Mouse (Mus musculus) gastrocnemius, postnatal 14 days (tissue): ENCODE measurements at regions not wholly inside any gene's neighbourhood (a gene's known extent, or its start where the extent isn't known, plus 50 kb on each side); places are given as distances from the start of the nearest gene placed in this dataset.
A peak's percentile ranks its signal among the peaks of the same experiment; 100 is the strongest.

Experiments
- DNase-seq: peaks from one replicate; pipeline ENCODE4 v3.0.0; 2021; ENCODE audit warnings: mixed read lengths
- intact Hi-C: fragments of 180-260 bp; cut with DNase I; formaldehyde crosslinking; loops from one replicate; pipeline ENCODE4 v1.15.1; 2025; ENCODE audit warnings: low total_unique reads

GRCm38 (mm10) chr12:77657060-77657459 is 419.1 kb downstream of the Fut8 start:
- no peak for DNase-seq
- intact Hi-C loops, result no loop called here

GRCm38 (mm10) chr12:77657878-77658277 is 420.0 kb downstream of the Fut8 start:
- DNase-seq, result no peak
- intact Hi-C loops, result no loop called here

GRCm38 (mm10) chr12:77663180-77663579 is 425.3 kb downstream of the Fut8 start:
- DNase-seq, result no peak
- intact Hi-C loops, result no loop called here

- no peak for DNase-seq
- intact Hi-C loops, result no loop called here
Observed at GRCm38 (mm10) chr12:77663665-77664374, 425.9 kb downstream of the Fut8 start.

GRCm38 (mm10) chr12:77666411-77666810 is 428.5 kb downstream of the Fut8 start:
- no peak for DNase-seq
- intact Hi-C loops, result no loop called here

- no peak for DNase-seq
- intact Hi-C loops, result no loop called here
Observed at GRCm38 (mm10) chr12:77667151-77667874, 429.4 kb downstream of the Fut8 start.

- peak; percentile 53 for DNase-seq
- intact Hi-C loops, result no loop called here
Observed at GRCm38 (mm10) chr12:77667875-77668204, 429.9 kb downstream of the Fut8 start.

- no peak for DNase-seq
- intact Hi-C loops, result loop anchor here (2.0 kb wide), 1 partner anchor 670 kb away; no protein-coding TSS in a partner anchor
Observed at GRCm38 (mm10) chr12:77670531-77670930, 432.6 kb downstream of the Fut8 start.

GRCm38 (mm10) chr12:77674352-77674751 is 436.4 kb downstream of the Fut8 start:
- no peak for DNase-seq
- intact Hi-C loops, result no loop called here

GRCm38 (mm10) chr12:77674755-77675154 is 436.8 kb downstream of the Fut8 start:
- DNase-seq, result peak; percentile 27
- intact Hi-C loops, result no loop called here

- no peak for DNase-seq
- intact Hi-C loops, result no loop called here
Observed at GRCm38 (mm10) chr12:77678040-77678439, 440.1 kb downstream of the Fut8 start.

- DNase-seq, result no peak
- intact Hi-C loops, result no loop called here
Observed at GRCm38 (mm10) chr12:77694101-77694500, 456.2 kb downstream of the Fut8 start.

GRCm38 (mm10) chr12:77696039-77696631 is 458.2 kb downstream of the Fut8 start:
- intact Hi-C loops, result no loop called here
- no peak for DNase-seq

GRCm38 (mm10) chr12:77696662-77697061 is 458.7 kb downstream of the Fut8 start:
- intact Hi-C loops, result no loop called here

GRCm38 (mm10) chr12:77698088-77698487 is 460.2 kb downstream of the Fut8 start:
- DNase-seq, result peak; percentile 32
- intact Hi-C loops, result no loop called here

More at GRCm38 (mm10) chr12:77696662-77697061, 458.7 kb downstream of the Fut8 start:
- DNase-seq, result no peak

- no peak for DNase-seq
- intact Hi-C loops, result no loop called here
Observed at GRCm38 (mm10) chr12:77699896-77700605, 462.1 kb downstream of the Fut8 start.

- intact Hi-C loops, result no loop called here
- no peak for DNase-seq
Observed at GRCm38 (mm10) chr12:77715506-77715905, 477.6 kb downstream of the Fut8 start.

GRCm38 (mm10) chr12:77715979-77716378 is 478.1 kb downstream of the Fut8 start:
- no peak for DNase-seq
- intact Hi-C loops, result no loop called here

- intact Hi-C loops, result no loop called here
- no peak for DNase-seq
Observed at GRCm38 (mm10) chr12:77727766-77728165, 466.3 kb upstream of the Gm6657 start.
